Mouse (Mus musculus) monocyte, adult 5-6 weeks (primary cell): ENCODE data around the gene Akap7. TPM values are rescaled to one million over a fixed set of nuclear protein-coding genes. Genes with fewer than 3 reads are reported as not detected.

Experiments used
- ATAC-seq: fragments of 153-309, 156-312 bp; replicated peaks from 2 replicates; pipeline ENCODE4 v1.8.0; 2017; ENCODE audit warnings: mild to moderate bottlenecking; ENCODE audit not compliant: low TSS enrichment, insufficient number of reproducible peaks, severe bottlenecking, poor library complexity, low FRiP score
- total RNA-seq: library from RNA; stranded (forward); fragments of 200-1000, 200-491, 200-594 nt; gene quantifications from 3 replicates; pipeline ENCODE4 v1.2.3, GENCODE M21; 2017

Akap7 gene
- total RNA-seq, 1 experiment from 2014 or later, result 22.7 TPM

GRCm38 (mm10) chr10:25271207-25271606, 36.5 kb downstream of the Akap7 start:
- no peak for ATAC-seq

GRCm38 (mm10) chr10:25268476-25269351, 39.0 kb downstream of the Akap7 start:
- ATAC-seq, result peak; percentile 57; the same call in 1 of the 2 replicates

GRCm38 (mm10) chr10:25261176-25261575, 46.5 kb downstream of the Akap7 start:
- no peak for ATAC-seq

- no peak for ATAC-seq
Measured at GRCm38 (mm10) chr10:25260724-25261123, 46.9 kb downstream of the Akap7 start.

GRCm38 (mm10) chr10:25258171-25258570, 49.5 kb downstream of the Akap7 start:
- no peak for ATAC-seq

GRCm38 (mm10) chr10:25257466-25257865, 50.2 kb downstream of the Akap7 start:
- ATAC-seq, result no peak

- no peak for ATAC-seq
Measured at GRCm38 (mm10) chr10:25253474-25253873, 54.2 kb downstream of the Akap7 start.

GRCm38 (mm10) chr10:25253006-25253405, 54.7 kb downstream of the Akap7 start:
- ATAC-seq, result no peak

- ATAC-seq, result no peak; the same call in 1 of the 2 replicates
Measured at GRCm38 (mm10) chr10:25250108-25250507, 57.6 kb downstream of the Akap7 start.

GRCm38 (mm10) chr10:25246173-25246572, 61.5 kb downstream of the Akap7 start:
- ATAC-seq, result no peak

GRCm38 (mm10) chr10:25239156-25239555, 68.5 kb downstream of the Akap7 start:
- no peak for ATAC-seq

GRCm38 (mm10) chr10:25234080-25234479, 73.6 kb downstream of the Akap7 start:
- ATAC-seq, result no peak

- ATAC-seq, result no peak
Measured at GRCm38 (mm10) chr10:25232700-25233099, 75.0 kb downstream of the Akap7 start.

- ATAC-seq, result no peak
Measured at GRCm38 (mm10) chr10:25231358-25231757, 76.3 kb downstream of the Akap7 start.

GRCm38 (mm10) chr10:25224371-25224770, 83.3 kb downstream of the Akap7 start:
- no peak for ATAC-seq

GRCm38 (mm10) chr10:25220754-25221153, 86.9 kb downstream of the Akap7 start:
- 0 out of 2 replicates have a peak, but pooled peaks have one; percentile 27 for ATAC-seq

- ATAC-seq, result no peak
Measured at GRCm38 (mm10) chr10:25219901-25220495, 87.7 kb downstream of the Akap7 start.

- no peak for ATAC-seq
Measured at GRCm38 (mm10) chr10:25219220-25219628, 88.4 kb downstream of the Akap7 start.

GRCm38 (mm10) chr10:25218746-25219145, 88.9 kb downstream of the Akap7 start:
- no peak for ATAC-seq

- no peak for ATAC-seq
Measured at GRCm38 (mm10) chr10:25215977-25216376, 91.7 kb downstream of the Akap7 start.
